Mouse (Mus musculus): ENCODE measurements around the gene Rapgef4. TPM values are rescaled to one million over a fixed set of nuclear protein-coding genes. Genes with fewer than 3 reads are reported as not detected.
A peak's percentile ranks its signal among the peaks of the same experiment; 100 is the strongest.

Gene Rapgef4
- polyA plus RNA-seq, 1 experiment, result 555 TPM

- no peak for TF ChIP-seq CTCF (IDR thresholded peaks at IDR 0.05; ENCODE audit: extremely low read depth, insufficient read depth, low read length)
- TF ChIP-seq POLR2A (IDR thresholded peaks at IDR 0.05; ENCODE audit: extremely low read depth, insufficient read depth, low read length), result no peak
- Histone ChIP-seq H3K27ac (ENCODE audit: insufficient read depth, low read length) (no peak overlapping the region), H3K4me3 (ENCODE audit: insufficient read depth, low read length) (no peak overlapping the region), H3K4me1 (ENCODE audit: control insufficient read depth, insufficient read depth, low read length) (peaks cover 1% of the 10 kb centered on the region; the same call in 1 of the 2 replicates)
Observed at GRCm38 (mm10) chr2:72020755-72021154, 39.7 kb downstream of the Rapgef4 start.

GRCm38 (mm10) chr2:72021440-72021839 is 40.4 kb downstream of the Rapgef4 start:
- Histone ChIP-seq H3K4me1 (ENCODE audit: control insufficient read depth, insufficient read depth, low read length) (peaks cover 3% of the 10 kb centered on the region), H3K4me3 (ENCODE audit: insufficient read depth, low read length) (no peak overlapping the region), H3K27ac (ENCODE audit: insufficient read depth, low read length) (no peak overlapping the region)
- TF ChIP-seq CTCF (IDR thresholded peaks at IDR 0.05; ENCODE audit: extremely low read depth, insufficient read depth, low read length) (no peak), POLR2A (IDR thresholded peaks at IDR 0.05; ENCODE audit: extremely low read depth, insufficient read depth, low read length) (no peak)

GRCm38 (mm10) chr2:72021845-72022244 is 40.8 kb downstream of the Rapgef4 start:
- Histone ChIP-seq H3K27ac (ENCODE audit: insufficient read depth, low read length) (no peak overlapping the region), H3K4me1 (ENCODE audit: control insufficient read depth, insufficient read depth, low read length) (peaks cover 3% of the 10 kb centered on the region), H3K4me3 (ENCODE audit: insufficient read depth, low read length) (no peak overlapping the region)
- TF ChIP-seq CTCF (IDR thresholded peaks at IDR 0.05; ENCODE audit: extremely low read depth, insufficient read depth, low read length) (no peak), POLR2A (IDR thresholded peaks at IDR 0.05; ENCODE audit: extremely low read depth, insufficient read depth, low read length) (no peak)

GRCm38 (mm10) chr2:72023791-72024190 is 42.8 kb downstream of the Rapgef4 start:
- Histone ChIP-seq H3K27ac (ENCODE audit: insufficient read depth, low read length) (no peak overlapping the region), H3K4me1 (ENCODE audit: control insufficient read depth, insufficient read depth, low read length) (peaks cover 2% of the 10 kb centered on the region)
- no peak for TF ChIP-seq CTCF (IDR thresholded peaks at IDR 0.05; ENCODE audit: extremely low read depth, insufficient read depth, low read length)
- TF ChIP-seq POLR2A (IDR thresholded peaks at IDR 0.05; ENCODE audit: extremely low read depth, insufficient read depth, low read length), result no peak

GRCm38 (mm10) chr2:72025660-72026059 is 44.6 kb downstream of the Rapgef4 start:
- Histone ChIP-seq H3K4me3 (ENCODE audit: insufficient read depth, low read length) (no peak overlapping the region), H3K27ac (ENCODE audit: insufficient read depth, low read length) (no peak overlapping the region), H3K4me1 (ENCODE audit: control insufficient read depth, insufficient read depth, low read length) (peaks cover 2% of the 10 kb centered on the region)
- no peak for TF ChIP-seq POLR2A (IDR thresholded peaks at IDR 0.05; ENCODE audit: extremely low read depth, insufficient read depth, low read length)
- TF ChIP-seq CTCF (IDR thresholded peaks at IDR 0.05; ENCODE audit: extremely low read depth, insufficient read depth, low read length), result no peak

More at GRCm38 (mm10) chr2:72023791-72024190, 42.8 kb downstream of the Rapgef4 start:
- no peak overlapping the region for H3K4me3 ChIP-seq (ENCODE audit: insufficient read depth, low read length)

GRCm38 (mm10) chr2:72026506-72026905 is 45.5 kb downstream of the Rapgef4 start:
- Histone ChIP-seq H3K27ac (ENCODE audit: insufficient read depth, low read length) (no peak overlapping the region), H3K4me3 (ENCODE audit: insufficient read depth, low read length) (no peak overlapping the region), H3K4me1 (ENCODE audit: control insufficient read depth, insufficient read depth, low read length) (peaks cover 4% of the 10 kb centered on the region)
- TF ChIP-seq CTCF (IDR thresholded peaks at IDR 0.05; ENCODE audit: extremely low read depth, insufficient read depth, low read length) (no peak), POLR2A (IDR thresholded peaks at IDR 0.05; ENCODE audit: extremely low read depth, insufficient read depth, low read length) (no peak)

- Histone ChIP-seq H3K27ac (ENCODE audit: insufficient read depth, low read length) (no peak overlapping the region), H3K4me3 (ENCODE audit: insufficient read depth, low read length) (no peak overlapping the region), H3K4me1 (ENCODE audit: control insufficient read depth, insufficient read depth, low read length) (peaks cover 4% of the 10 kb centered on the region)
- TF ChIP-seq CTCF (IDR thresholded peaks at IDR 0.05; ENCODE audit: extremely low read depth, insufficient read depth, low read length) (no peak), POLR2A (IDR thresholded peaks at IDR 0.05; ENCODE audit: extremely low read depth, insufficient read depth, low read length) (no peak)
Observed at GRCm38 (mm10) chr2:72029081-72029480, 48.0 kb downstream of the Rapgef4 start.

GRCm38 (mm10) chr2:72029586-72030144 is 48.6 kb downstream of the Rapgef4 start:
- no peak for TF ChIP-seq POLR2A (IDR thresholded peaks at IDR 0.05; ENCODE audit: extremely low read depth, insufficient read depth, low read length)
- no peak for TF ChIP-seq CTCF (IDR thresholded peaks at IDR 0.05; ENCODE audit: extremely low read depth, insufficient read depth, low read length)
- no peak overlapping the region for H3K27ac ChIP-seq (ENCODE audit: insufficient read depth, low read length)

GRCm38 (mm10) chr2:72031717-72032116 is 50.7 kb downstream of the Rapgef4 start:
- Histone ChIP-seq H3K27ac (ENCODE audit: insufficient read depth, low read length) (no peak overlapping the region), H3K4me1 (ENCODE audit: control insufficient read depth, insufficient read depth, low read length) (peaks cover 4% of the 10 kb centered on the region; the same call in 1 of the 2 replicates), H3K4me3 (ENCODE audit: insufficient read depth, low read length) (no peak overlapping the region)
- no peak for TF ChIP-seq CTCF (IDR thresholded peaks at IDR 0.05; ENCODE audit: extremely low read depth, insufficient read depth, low read length)
- no peak for TF ChIP-seq POLR2A (IDR thresholded peaks at IDR 0.05; ENCODE audit: extremely low read depth, insufficient read depth, low read length)

More at GRCm38 (mm10) chr2:72029586-72030144, 48.6 kb downstream of the Rapgef4 start:
- peaks cover 4% of the 10 kb centered on the region for H3K4me1 ChIP-seq (ENCODE audit: control insufficient read depth, insufficient read depth, low read length)
- no peak overlapping the region for H3K4me3 ChIP-seq (ENCODE audit: insufficient read depth, low read length)

GRCm38 (mm10) chr2:72035616-72036015 is 54.6 kb downstream of the Rapgef4 start:
- Histone ChIP-seq H3K27ac (ENCODE audit: insufficient read depth, low read length) (no peak overlapping the region), H3K4me1 (ENCODE audit: control insufficient read depth, insufficient read depth, low read length) (peaks cover 4% of the 10 kb centered on the region; the same call in 1 of the 2 replicates), H3K4me3 (ENCODE audit: insufficient read depth, low read length) (no peak overlapping the region)
- TF ChIP-seq CTCF (IDR thresholded peaks at IDR 0.05; ENCODE audit: extremely low read depth, insufficient read depth, low read length) (peak; percentile 60), POLR2A (IDR thresholded peaks at IDR 0.05; ENCODE audit: extremely low read depth, insufficient read depth, low read length) (no peak)
